Mouse (Mus musculus) intestine, embryonic 16.5 days (tissue): Measurements from ENCODE around the gene Brd4. TPM values are rescaled to one million over a fixed set of nuclear protein-coding genes. Genes with fewer than 3 reads are reported as not detected.

ENCODE experiments used
- ATAC-seq: fragments of 200-750 bp; cut with Nextera tagmentation; 2 replicates; pipeline ENCODE4 v1.8.0; 2017; ENCODE audit warnings: moderate TSS enrichment, moderate library complexity
- H3K27ac ChIP-seq: fragments of 300-500 bp; sonication (generic); 2 replicates; pipeline ENCODE4 v1.5.1; 2014; ENCODE audit warnings: mild to moderate bottlenecking, low read length
- H3K27me3 ChIP-seq: fragments of 300-500 bp; sonication (generic); replicated peaks from 2 replicates; pipeline ENCODE4 v1.6.1; 2014; ENCODE audit warnings: low read length, control low read depth, mixed read lengths; ENCODE audit not compliant: control insufficient read depth, insufficient read depth
- H3K36me3 ChIP-seq: fragments of 300-500 bp; sonication (generic); 2 replicates; pipeline ENCODE4 v1.6.1; 2014; ENCODE audit warnings: low read length, control low read depth; ENCODE audit not compliant: control insufficient read depth, insufficient read depth
- H3K4me1 ChIP-seq: fragments of 300-500 bp; sonication (generic); 2 replicates; pipeline ENCODE4 v1.6.1; 2014; ENCODE audit warnings: low read length, control low read depth, mixed read lengths; ENCODE audit not compliant: control insufficient read depth, insufficient read depth
- H3K4me2 ChIP-seq: fragments of 300-500 bp; sonication (generic); 2 replicates; pipeline ENCODE4 v1.6.1; 2014; ENCODE audit warnings: low read depth, low read length, control low read depth
- H3K4me3 ChIP-seq: fragments of 300-500 bp; sonication (generic); 2 replicates; pipeline ENCODE4 v1.5.1; 2014; ENCODE audit warnings: mild to moderate bottlenecking, low read length
- H3K9ac ChIP-seq: fragments of 300-500 bp; sonication (generic); 2 replicates; pipeline ENCODE4 v1.6.1; 2014; ENCODE audit warnings: low read depth, low read length
- H3K9me3 ChIP-seq: fragments of 300-500 bp; sonication (generic); 2 replicates; pipeline ENCODE4 v1.6.1; 2016; ENCODE audit warnings: low read length, control low read depth; ENCODE audit not compliant: control insufficient read depth
- WGBS: fragments of 180-500 bp; shearing (Covaris S2); extraction: QIAGEN DNeasy Blood & Tissue Kit; methylation state at CpG from one replicate; pipeline ENCODE4 v1.1.7; 2014; 5-methylcytosine and 5-hydroxymethylcytosine counted together
- polyA plus RNA-seq: library from polyadenylated mRNA; unstranded; fragments of >200 nt; fragmentation: Nextera tagmentation; extraction: Ambion mirVana; gene quantifications from 2 replicates; pipeline ENCODE4 v1.2.1, GENCODE M21; 2015

Gene Brd4
- polyA plus RNA-seq, 1 experiment from 2014 or later: 35.1 TPM

DNA sequence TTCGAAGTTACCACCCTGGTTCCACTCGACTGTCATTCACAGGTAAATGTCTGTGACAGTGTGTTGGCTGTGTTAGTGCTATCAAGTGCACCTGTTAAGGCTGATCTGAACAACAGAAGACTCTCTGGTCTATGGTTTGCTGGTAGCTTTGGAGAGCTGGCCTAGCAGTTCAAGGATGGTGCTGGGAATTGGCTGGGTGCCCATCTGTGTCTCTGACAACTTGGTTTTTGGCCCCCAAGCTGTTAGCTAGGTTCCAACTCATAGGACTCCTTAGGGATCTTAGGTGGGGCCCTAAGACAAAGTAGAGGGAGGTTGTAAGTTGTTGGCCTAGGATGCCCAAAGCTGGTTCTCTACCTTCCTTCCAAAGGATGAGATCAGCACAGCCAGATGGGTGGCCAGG lies 84.7 kb downstream of the Brd4 start:
- no peak overlapping the region for H3K4me3 ChIP-seq
- H3K9me3 ChIP-seq: no peaks in the 10 kb centered on the region
- H3K9ac ChIP-seq: no peak overlapping the region
- peaks cover 44% of the 10 kb centered on the region for H3K36me3 ChIP-seq
- WGBS: 89% methylated on average over 2 of the region's 2 CpGs
- no peak overlapping the region for H3K27ac ChIP-seq
- H3K4me1 ChIP-seq: no peaks in the 10 kb centered on the region
- no peaks in the 10 kb centered on the region for H3K27me3 ChIP-seq
- ATAC-seq: no peak
- H3K4me2 ChIP-seq: no peak overlapping the region

DNA sequence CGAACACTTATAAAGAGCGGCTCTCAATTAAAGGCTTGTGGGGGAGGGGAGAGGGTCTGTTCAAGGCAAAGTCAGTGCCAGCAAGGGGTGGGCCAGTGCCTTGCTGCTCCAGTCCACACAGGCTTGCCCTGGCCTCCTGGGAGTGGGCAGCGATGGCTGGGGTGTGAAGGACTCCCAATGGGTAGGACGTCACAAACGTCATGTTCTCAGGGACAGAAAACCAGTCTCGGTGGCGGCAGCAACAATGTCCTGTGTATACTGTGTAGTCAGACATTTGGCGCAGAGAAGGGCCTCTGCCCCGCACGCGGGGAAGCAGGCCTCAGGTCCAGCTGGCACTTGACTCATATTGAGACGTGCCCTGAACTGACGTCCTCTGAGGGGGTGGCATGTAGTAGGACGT lies 87.4 kb downstream of the Brd4 start:
- no peak overlapping the region for H3K4me2 ChIP-seq
- no peak overlapping the region for H3K27ac ChIP-seq
- H3K27me3 ChIP-seq: no peaks in the 10 kb centered on the region
- H3K9me3 ChIP-seq: no peaks in the 10 kb centered on the region
- no peaks in the 10 kb centered on the region for H3K4me1 ChIP-seq
- H3K36me3 ChIP-seq: peaks cover 38% of the 10 kb centered on the region
- H3K9ac ChIP-seq: no peak overlapping the region
- no peak overlapping the region for H3K4me3 ChIP-seq
- WGBS: 89% methylated on average over 14 of the region's 14 CpGs
- no peak for ATAC-seq

DNA sequence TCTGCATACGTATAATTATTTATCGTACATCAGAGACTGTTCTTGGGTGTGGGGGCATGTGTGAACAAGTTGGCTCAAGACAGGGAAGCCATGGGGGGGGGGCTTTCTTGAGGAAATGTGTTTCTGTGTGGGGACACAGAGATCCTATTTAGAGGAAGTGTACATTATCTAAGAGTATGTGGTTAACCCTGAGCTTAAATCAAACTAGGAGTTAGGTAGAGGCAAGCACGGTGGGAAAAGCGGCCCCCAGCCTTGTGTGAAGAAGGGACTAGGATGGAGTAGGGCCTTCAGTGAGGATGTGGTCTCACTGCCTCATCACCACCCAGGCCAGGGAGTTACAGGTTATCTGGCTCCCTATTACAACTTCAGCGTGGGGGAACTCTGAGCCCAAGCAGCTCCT lies 88.8 kb downstream of the Brd4 start:
- Histone ChIP-seq H3K9ac (no peak overlapping the region), H3K4me2 (no peak overlapping the region), H3K4me3 (no peak overlapping the region), H3K36me3 (peaks cover 32% of the 10 kb centered on the region), H3K4me1 (no peaks in the 10 kb centered on the region), H3K27me3 (no peaks in the 10 kb centered on the region), H3K27ac (no peak overlapping the region), H3K9me3 (no peaks in the 10 kb centered on the region)
- ATAC-seq: no peak
- WGBS: 85% methylated on average over 5 of the region's 5 CpGs

DNA sequence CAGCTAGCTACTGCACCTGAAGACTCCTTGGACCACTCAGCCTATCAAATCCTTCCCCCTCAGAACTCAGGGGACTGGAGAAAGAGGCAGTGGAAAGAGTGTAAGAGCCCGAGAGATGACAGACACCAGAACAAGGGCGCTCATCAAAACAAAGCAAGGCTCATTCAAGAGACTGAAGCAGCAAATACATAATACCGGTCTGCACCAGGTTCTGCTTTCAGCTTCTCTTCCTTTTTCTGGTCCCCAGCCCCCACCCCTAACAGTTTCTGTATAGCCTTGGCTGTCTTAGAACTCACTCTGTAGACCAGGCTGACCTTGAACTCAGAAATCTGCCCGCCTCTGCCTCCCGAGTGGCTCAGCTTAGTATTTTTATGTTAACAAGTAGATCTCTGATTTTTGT lies 91.5 kb downstream of the Brd4 start:
- Histone ChIP-seq H3K9me3 (no peaks in the 10 kb centered on the region), H3K4me1 (peaks cover 16% of the 10 kb centered on the region), H3K4me3 (no peak overlapping the region), H3K9ac (no peak overlapping the region), H3K27me3 (peaks cover 7% of the 10 kb centered on the region), H3K36me3 (peaks cover 17% of the 10 kb centered on the region), H3K4me2 (no peak overlapping the region), H3K27ac (no peak overlapping the region)
- 80% methylated on average over 5 of the region's 5 CpGs for WGBS
- ATAC-seq: no peak

DNA sequence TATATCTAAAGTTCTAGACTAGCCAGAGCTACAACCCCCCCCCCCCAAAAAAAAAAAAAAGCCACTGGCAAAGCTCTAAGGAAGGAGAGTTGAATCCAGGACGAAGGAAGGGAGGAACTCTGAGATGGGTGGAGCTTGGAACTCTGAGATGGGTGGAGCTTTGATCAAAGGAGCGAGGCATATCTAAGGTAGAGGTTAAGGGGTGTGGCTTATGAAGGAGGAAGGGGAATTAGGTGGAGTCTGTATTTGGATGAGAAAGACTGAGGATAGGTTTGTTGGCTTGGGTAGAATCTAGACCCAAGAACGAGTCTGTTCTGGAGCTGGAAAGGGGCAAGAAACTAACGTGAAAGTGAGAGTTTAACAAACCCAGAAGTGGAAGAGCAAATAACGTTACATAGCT lies 94.7 kb downstream of the Brd4 start:
- Histone ChIP-seq H3K9ac (no peak overlapping the region), H3K4me1 (peaks cover 16% of the 10 kb centered on the region), H3K27me3 (peaks cover 7% of the 10 kb centered on the region), H3K4me2 (peak overlapping the region; percentile 87), H3K9me3 (no peaks in the 10 kb centered on the region), H3K36me3 (no peaks in the 10 kb centered on the region), H3K4me3 (peak overlapping the region; percentile 47), H3K27ac (no peak overlapping the region)
- 9% methylated on average over 5 of the region's 5 CpGs for WGBS
- peak; percentile 75 for ATAC-seq

DNA sequence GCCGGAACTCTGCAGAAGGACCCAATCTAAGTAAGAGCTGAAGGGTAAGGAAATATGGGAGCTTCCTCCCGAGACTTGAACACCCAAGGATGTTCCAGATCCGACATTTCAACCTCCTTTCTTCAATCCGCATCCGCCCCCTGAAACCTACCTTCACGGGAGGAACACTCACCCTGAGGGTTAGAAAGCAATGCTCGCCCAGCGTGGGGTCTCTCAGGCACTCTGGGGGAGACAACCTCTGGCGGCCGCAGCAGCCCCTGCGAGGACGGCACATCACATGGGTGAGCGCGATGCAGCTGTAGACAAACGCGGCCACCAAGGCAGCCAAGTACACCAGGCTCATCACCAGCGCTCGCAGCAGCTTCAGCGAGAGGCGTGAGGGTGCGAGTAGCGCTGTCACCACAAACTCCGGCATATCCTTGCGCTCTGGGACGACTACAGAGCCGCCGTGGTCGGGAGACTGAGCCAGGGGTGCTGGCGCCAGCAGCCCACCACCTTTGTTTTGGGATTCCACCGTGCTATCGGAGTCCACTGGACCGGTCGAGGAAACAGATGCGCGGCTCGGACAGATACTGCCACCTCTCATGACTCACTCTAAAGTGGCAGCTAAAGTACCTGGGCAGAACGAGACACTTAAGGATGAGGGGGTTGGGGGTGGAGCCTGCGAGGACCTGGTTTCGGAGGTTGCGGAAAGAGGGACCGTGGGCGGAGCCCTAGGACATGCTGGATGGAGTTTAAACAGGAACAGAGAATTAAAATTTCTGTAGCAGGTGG lies 95.5 kb downstream of the Brd4 start, which contains the start of gene Ephx3:
Gene Ephx3, minus strand, starts transcription at position 687 of the 774 bp plus-strand sequence.
- peaks cover 7% of the 10 kb centered on the region for H3K27me3 ChIP-seq
- no peak within 1 kb of the TSS for H3K27ac ChIP-seq

DNA sequence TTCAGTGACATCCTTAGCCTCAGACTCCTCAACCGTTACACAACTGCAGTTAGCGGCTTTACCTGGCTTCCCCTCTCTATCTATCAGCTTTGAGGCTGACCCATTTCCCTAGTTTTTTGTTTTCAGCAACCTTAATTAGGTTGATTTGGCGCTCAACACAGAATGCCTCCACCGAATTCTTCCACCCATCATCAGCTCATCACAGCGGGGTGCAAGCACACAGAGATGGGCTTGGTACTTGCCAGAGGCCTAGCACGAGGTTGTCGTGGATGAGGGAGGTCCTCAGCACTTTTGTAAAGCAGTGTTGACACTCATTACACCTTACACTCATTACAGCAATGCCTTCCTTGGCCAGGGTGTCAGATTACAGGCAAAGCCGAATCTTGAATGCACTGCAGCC lies 101.5 kb downstream of the Brd4 start:
- Histone ChIP-seq H3K27me3 (no peaks in the 10 kb centered on the region), H3K9ac (no peak overlapping the region), H3K4me3 (no peak overlapping the region), H3K27ac (no peak overlapping the region), H3K4me2 (no peak overlapping the region), H3K9me3 (no peaks in the 10 kb centered on the region), H3K4me1 (0 out of 2 replicates have a peak, but pooled peaks cover 2% of the 10 kb centered on the region), H3K36me3 (no peaks in the 10 kb centered on the region)
- WGBS: 39% methylated on average over 8 of the region's 8 CpGs
- no peak for ATAC-seq

More for the DNA sequence above, 95.5 kb downstream of the Brd4 start, which contains the start of gene Ephx3:
- 9% methylated on average over 42 of the region's 42 CpGs for WGBS
- H3K4me1 ChIP-seq: peaks cover 16% of the 10 kb centered on the region
- H3K4me3 ChIP-seq: peak within 1 kb of the TSS; percentile 47
- peak within 1 kb of the TSS; percentile 87 for H3K4me2 ChIP-seq
- peak; percentile 48 for ATAC-seq
- H3K9ac ChIP-seq: peak within 1 kb of the TSS; percentile 58; the same call in 1 of the 2 replicates
- no peaks in the 10 kb centered on the region for H3K36me3 ChIP-seq
- H3K9me3 ChIP-seq: no peaks in the 10 kb centered on the region

DNA sequence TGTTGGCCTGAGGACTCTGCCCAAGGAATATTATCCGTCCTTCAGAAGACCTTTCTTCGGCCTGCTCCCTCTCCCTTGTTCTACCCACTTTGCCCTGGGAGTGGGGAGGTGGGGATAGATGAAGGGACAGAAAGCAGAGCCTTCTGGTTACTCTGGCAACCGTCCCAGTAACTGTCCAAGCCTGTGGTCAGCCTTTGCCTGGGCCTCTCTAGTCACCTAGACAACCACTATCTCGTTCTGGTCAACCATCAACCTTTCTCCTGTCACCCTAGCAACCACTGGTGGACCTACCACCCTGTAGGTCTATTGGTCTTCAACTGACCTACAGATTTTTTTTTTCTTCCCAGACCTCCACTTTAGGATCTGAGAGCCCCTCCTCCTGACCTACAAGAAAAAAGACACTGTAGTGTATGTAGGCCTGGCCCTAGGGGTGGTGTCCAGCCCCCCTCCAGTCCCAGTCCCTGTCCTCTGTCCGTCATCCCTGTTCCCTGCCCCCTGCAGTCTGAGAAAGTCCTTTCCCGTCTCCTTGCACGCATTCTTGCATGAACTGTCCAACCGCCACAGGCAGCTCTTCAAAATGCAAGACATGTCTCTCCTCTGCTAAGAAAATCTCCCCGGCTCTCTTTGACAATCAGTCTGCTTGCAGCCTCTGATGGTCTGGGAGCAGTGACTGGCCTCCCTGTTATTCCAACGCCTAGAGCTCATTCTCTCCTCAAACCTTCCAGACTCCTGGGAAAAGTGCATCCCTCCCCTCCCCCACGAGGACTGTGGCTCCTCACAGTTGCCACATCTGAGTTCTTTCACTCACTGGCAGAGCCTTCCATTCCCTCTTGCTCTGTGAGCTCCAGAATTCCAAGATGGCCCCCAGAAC lies 104.7 kb downstream of the Brd4 start:
- Histone ChIP-seq H3K4me1 (0 out of 2 replicates have a peak, but pooled peaks cover 2% of the 10 kb centered on the region), H3K9ac (no peak overlapping the region), H3K36me3 (no peaks in the 10 kb centered on the region), H3K27me3 (no peaks in the 10 kb centered on the region), H3K9me3 (no peaks in the 10 kb centered on the region), H3K4me2 (no peak overlapping the region), H3K27ac (no peak overlapping the region), H3K4me3 (no peak overlapping the region)
- WGBS: 42% methylated on average over 11 of the region's 11 CpGs
- no peak for ATAC-seq

DNA sequence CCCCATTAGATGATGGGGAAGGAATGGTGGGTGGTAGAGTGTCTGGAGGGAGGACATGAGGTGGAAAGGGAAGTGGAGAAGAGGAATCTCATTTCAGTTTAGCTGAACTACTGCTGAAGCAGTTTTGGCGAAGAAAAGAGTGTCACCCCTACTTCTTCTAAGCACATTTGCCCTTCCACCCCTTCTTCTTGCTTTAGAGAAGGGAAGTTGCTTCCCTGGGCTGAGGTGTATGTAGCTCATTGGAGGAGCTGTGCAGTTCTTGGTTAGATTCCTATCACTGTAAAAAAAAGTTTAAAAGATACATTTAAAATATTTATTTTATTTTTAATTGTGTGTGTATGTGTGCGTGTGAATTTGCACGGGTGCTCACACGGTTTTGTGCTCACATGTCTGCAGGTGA lies 107.6 kb downstream of the Brd4 start:
- WGBS: 91% methylated on average over 4 of the region's 4 CpGs
- no peak for ATAC-seq
- Histone ChIP-seq H3K9me3 (no peaks in the 10 kb centered on the region), H3K27ac (no peak overlapping the region), H3K9ac (no peak overlapping the region), H3K27me3 (no peaks in the 10 kb centered on the region), H3K4me1 (0 out of 2 replicates have a peak, but pooled peaks cover 2% of the 10 kb centered on the region), H3K4me3 (no peak overlapping the region), H3K4me2 (no peak overlapping the region), H3K36me3 (no peaks in the 10 kb centered on the region)
